8 mouse cellular contexts compared by ENCODE assay signal in the genomic region with DNA sequence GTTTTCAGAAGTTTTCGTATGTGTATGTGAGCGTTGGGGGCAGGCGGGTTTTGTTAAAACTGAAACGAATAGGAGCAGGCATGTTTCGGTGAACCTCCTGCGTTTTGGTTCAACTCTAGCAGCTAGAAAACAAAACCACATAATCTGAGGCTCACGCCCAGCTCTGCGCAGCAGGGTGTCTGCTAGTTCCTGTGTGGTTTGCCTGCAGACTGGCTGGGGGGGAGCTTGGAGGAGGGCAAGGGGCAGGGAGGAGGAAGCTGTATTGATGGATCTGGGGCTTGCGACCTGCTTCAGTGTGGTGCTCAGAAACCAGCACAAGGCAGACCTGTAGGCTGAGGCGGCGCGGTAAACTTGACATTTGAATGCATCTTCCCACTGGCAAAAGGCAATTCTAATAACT. TPM values are rescaled to one million over a fixed set of nuclear protein-coding genes. Genes with fewer than 3 reads are reported as not detected.
DNase-seq lines count a peak whose midpoint lies in the region; ATAC-seq and TF ChIP-seq lines count a peak whose summit lies in the region.

Grap2 (plus strand) TSS at position 304 of the 400 bp plus-strand sequence.

- H3K36me3 ChIP-seq in lung, postnatal 0 days (ENCODE audit: insufficient read depth, low read length): no peaks in the 10 kb centered on the region
- H3K36me3 ChIP-seq in midbrain, embryonic 16.5 days (ENCODE audit: control insufficient read depth, insufficient read depth, low read length): no peaks in the 10 kb centered on the region
- no peaks in the 10 kb centered on the region for H3K36me3 ChIP-seq in midbrain, embryonic 15.5 days (replicated peaks)
- H3K36me3 ChIP-seq in hindbrain, embryonic 16.5 days (ENCODE audit: control insufficient read depth, insufficient read depth, low read length): no peaks in the 10 kb centered on the region
- H3K36me3 ChIP-seq in forebrain, embryonic 13.5 days (ENCODE audit: poor library complexity, severe bottlenecking): no peaks in the 10 kb centered on the region

- TF ChIP-seq CTCF in lung, postnatal 0 days (IDR thresholded peaks at IDR 0.05): no peak

- no peak for ATAC-seq in lung, postnatal 0 days
- no peak for ATAC-seq in midbrain, embryonic 16.5 days
- no peak for ATAC-seq in midbrain, embryonic 15.5 days (replicated peaks)
- ATAC-seq in hindbrain, embryonic 16.5 days: no peak
- no peak for ATAC-seq in forebrain, embryonic 13.5 days

- H3K27me3 ChIP-seq in lung, postnatal 0 days (replicated peaks; ENCODE audit: insufficient read depth, low read length): 0 out of 2 replicates have a peak, but pooled peaks cover 3% of the 10 kb centered on the region
- peaks cover 3% of the 10 kb centered on the region; the same call in 1 of the 2 replicates for H3K27me3 ChIP-seq in midbrain, embryonic 16.5 days (ENCODE audit: control insufficient read depth, insufficient read depth, low read depth, low read length)
- peaks cover 4% of the 10 kb centered on the region; the same call in 1 of the 2 replicates for H3K27me3 ChIP-seq in midbrain, embryonic 15.5 days (replicated peaks)
- 0 out of 2 replicates have a peak, but pooled peaks cover 3% of the 10 kb centered on the region for H3K27me3 ChIP-seq in hindbrain, embryonic 16.5 days (replicated peaks; ENCODE audit: control insufficient read depth, insufficient read depth, low read length)
- peaks cover 6% of the 10 kb centered on the region; the same call in 1 of the 2 replicates for H3K27me3 ChIP-seq in forebrain, embryonic 13.5 days

- no peak within 1 kb of the TSS for H3K4me2 ChIP-seq in lung, postnatal 0 days (replicated peaks; ENCODE audit: low read depth, low read length)
- H3K4me2 ChIP-seq in midbrain, embryonic 16.5 days (ENCODE audit: low read length): no peak within 1 kb of the TSS
- H3K4me2 ChIP-seq in midbrain, embryonic 15.5 days: no peak within 1 kb of the TSS
- no peak within 1 kb of the TSS for H3K4me2 ChIP-seq in hindbrain, embryonic 16.5 days (ENCODE audit: low read length)
- H3K4me2 ChIP-seq in forebrain, embryonic 13.5 days: no peak within 1 kb of the TSS

- no peaks in the 10 kb centered on the region for H3K4me1 ChIP-seq in lung, postnatal 0 days (ENCODE audit: insufficient read depth, low read depth, low read length)
- H3K4me1 ChIP-seq in midbrain, embryonic 16.5 days (ENCODE audit: control insufficient read depth, insufficient read depth, low read length): peaks cover 10% of the 10 kb centered on the region
- H3K4me1 ChIP-seq in midbrain, embryonic 15.5 days: peaks cover 8% of the 10 kb centered on the region
- peaks cover 3% of the 10 kb centered on the region; the same call in 1 of the 2 replicates for H3K4me1 ChIP-seq in hindbrain, embryonic 16.5 days (ENCODE audit: control insufficient read depth, insufficient read depth, low read depth, low read length)
- H3K4me1 ChIP-seq in forebrain, embryonic 13.5 days: peaks cover 11% of the 10 kb centered on the region

- TF ChIP-seq EP300 in lung, postnatal 0 days (IDR thresholded peaks at IDR 0.05): no peak

- H3K9ac ChIP-seq in lung, postnatal 0 days (replicated peaks; ENCODE audit: low read depth): no peak within 1 kb of the TSS
- H3K9ac ChIP-seq in midbrain, embryonic 16.5 days (ENCODE audit: low read depth, low read length): no peak within 1 kb of the TSS
- no peak within 1 kb of the TSS for H3K9ac ChIP-seq in midbrain, embryonic 15.5 days
- no peak within 1 kb of the TSS for H3K9ac ChIP-seq in hindbrain, embryonic 16.5 days (ENCODE audit: low read depth, low read length)
- no peak within 1 kb of the TSS for H3K9ac ChIP-seq in forebrain, embryonic 13.5 days

- 54% methylated on average over 12 of the region's 12 CpGs for WGBS in lung, postnatal 0 days
- 61% methylated on average over 12 of the region's 12 CpGs for WGBS in midbrain, embryonic 16.5 days
- 68% methylated on average over 12 of the region's 12 CpGs for whole genome bisulfite sequencing in midbrain, embryonic 15.5 days
- WGBS in hindbrain, embryonic 16.5 days: 67% methylated on average over 12 of the region's 12 CpGs
- 62% methylated on average over 12 of the region's 12 CpGs for WGBS in forebrain, embryonic 13.5 days

- H3K27ac ChIP-seq in lung, postnatal 0 days (ENCODE audit: low read length): no peak within 1 kb of the TSS
- H3K27ac ChIP-seq in midbrain, embryonic 16.5 days (ENCODE audit: low read length): no peak within 1 kb of the TSS
- no peak within 1 kb of the TSS for H3K27ac ChIP-seq in midbrain, embryonic 15.5 days
- no peak within 1 kb of the TSS for H3K27ac ChIP-seq in hindbrain, embryonic 16.5 days (ENCODE audit: low read depth, low read length)
- H3K27ac ChIP-seq in forebrain, embryonic 13.5 days: no peak within 1 kb of the TSS

- DNase-seq in lung, adult 18-20 months: peak; percentile 54 to 64
- DNase-seq in lung, postnatal 0 days (ENCODE audit: low spot score): no peak
- peak; percentile 41 for DNase-seq in liver
- DNase-seq in natural killer cell, adult 2 months (ENCODE audit: low spot score in 2 of 2): peak; percentile 85 to 89

- H3K4me3 ChIP-seq in lung, postnatal 0 days (ENCODE audit: low read depth, low read length): no peak within 1 kb of the TSS
- H3K4me3 ChIP-seq in midbrain, embryonic 16.5 days (ENCODE audit: low read depth, low read length): no peak within 1 kb of the TSS
- H3K4me3 ChIP-seq in midbrain, embryonic 15.5 days: no peak within 1 kb of the TSS
- H3K4me3 ChIP-seq in hindbrain, embryonic 16.5 days (ENCODE audit: low read length): no peak within 1 kb of the TSS
- H3K4me3 ChIP-seq in forebrain, embryonic 13.5 days: no peak within 1 kb of the TSS

- H3K9me3 ChIP-seq in lung, postnatal 0 days (ENCODE audit: low read length): no peaks in the 10 kb centered on the region
- no peaks in the 10 kb centered on the region for H3K9me3 ChIP-seq in midbrain, embryonic 16.5 days (replicated peaks; ENCODE audit: control insufficient read depth, low read length, poor library complexity, severe bottlenecking)
- H3K9me3 ChIP-seq in midbrain, embryonic 15.5 days: no peaks in the 10 kb centered on the region
- no peaks in the 10 kb centered on the region for H3K9me3 ChIP-seq in hindbrain, embryonic 16.5 days (ENCODE audit: control insufficient read depth, low read length)
- H3K9me3 ChIP-seq in forebrain, embryonic 13.5 days (replicated peaks): no peaks in the 10 kb centered on the region

RNA-seq across cellular contexts. Expression of gene Grap2, which starts in this region (rescaled TPM):
- 1.9 and 2.2 TPM in 2 replicates for polyA plus RNA-seq in lung, postnatal 0 days (2015; fragmentation: Nextera tagmentation; extraction: Ambion mirVana)
- 0.16 and 0.23 TPM in 2 replicates for polyA plus RNA-seq in midbrain, embryonic 16.5 days (2015; fragmentation: Nextera tagmentation; extraction: Ambion mirVana)
- 0.41 and 0.46 TPM in 2 replicates for polyA plus RNA-seq in midbrain, embryonic 15.5 days (2015; fragmentation: Nextera tagmentation; extraction: Ambion mirVana)
- polyA plus RNA-seq in hindbrain, embryonic 16.5 days (2015; fragmentation: Nextera tagmentation; extraction: Ambion mirVana): 0.27 and 0.31 TPM in 2 replicates
- 0.26 and 0.91 TPM in 2 replicates for polyA plus RNA-seq in forebrain, embryonic 13.5 days (2015; fragmentation: Nextera tagmentation; extraction: Ambion mirVana)
